In the genomic region with DNA sequence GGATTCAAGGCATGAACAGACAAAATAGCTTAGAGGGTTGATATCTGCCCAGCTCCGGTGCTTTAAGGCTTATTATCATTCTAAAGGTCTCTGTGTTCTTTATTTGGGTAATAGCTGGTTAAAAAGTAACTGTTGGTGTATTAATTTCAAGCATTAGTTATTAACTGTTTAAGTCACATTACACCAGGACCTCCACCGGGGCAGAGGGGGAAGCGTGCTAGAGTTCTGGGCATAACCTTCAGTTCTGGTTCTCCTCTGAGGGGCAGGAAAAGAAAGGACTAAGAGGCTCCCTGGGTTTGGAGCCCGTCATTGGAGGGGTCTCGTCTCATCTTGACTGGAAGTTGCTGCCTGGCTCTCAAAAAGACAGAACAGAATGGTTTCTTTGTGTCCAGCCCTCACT, we compare ENCODE assay signal across 13 mouse cellular contexts.
"Had no signal": no experiment of that assay in that cellular context is flagged by ENCODE, and none has a peak within 500 bp of the region (broad histone marks: within the 10 kb centered on the region; RNA-seq: fewer than 3 reads in every experiment).

No protein-coding gene starts in this region.

- H3K4me3 ChIP-seq: limb, embryonic 12.5 days; liver, embryonic 13.5 days; midbrain, embryonic 13.5 days; myocyte; neural tube, embryonic 15.5 days; stomach, embryonic 15.5 days had no signal

- H3K9me3 ChIP-seq: limb, embryonic 12.5 days; liver, embryonic 13.5 days; midbrain, embryonic 13.5 days; neural tube, embryonic 15.5 days; stomach, embryonic 15.5 days had no signal

- DNase-seq: layer of hippocampus, adult 9-11 months; layer of hippocampus, postnatal 36 days; liver; liver, embryonic 13.5 days; liver, postnatal 0 days; right cerebral cortex, postnatal 4 days; thymus, adult 2 months; thymus, postnatal 25 days had no signal

- H3K27ac ChIP-seq: limb, embryonic 12.5 days; liver, embryonic 13.5 days; midbrain, embryonic 13.5 days; neural tube, embryonic 15.5 days; stomach, embryonic 15.5 days had no signal

- H3K4me1 ChIP-seq: limb, embryonic 12.5 days; liver, embryonic 13.5 days; midbrain, embryonic 13.5 days; stomach, embryonic 15.5 days had no signal

- H3K9ac ChIP-seq: limb, embryonic 12.5 days; liver, embryonic 13.5 days; liver, postnatal 0 days; midbrain, embryonic 13.5 days; neural tube, embryonic 15.5 days; stomach, embryonic 15.5 days had no signal

- H3K27me3 ChIP-seq: limb, embryonic 12.5 days; liver, embryonic 13.5 days; midbrain, embryonic 13.5 days; neural tube, embryonic 15.5 days; stomach, embryonic 15.5 days had no signal

- H3K36me3 ChIP-seq: liver, embryonic 13.5 days; stomach, embryonic 15.5 days had no signal

- H3K4me2 ChIP-seq: limb, embryonic 12.5 days; liver, embryonic 13.5 days; midbrain, embryonic 13.5 days; neural tube, embryonic 15.5 days; stomach, embryonic 15.5 days had no signal
